Mouse (Mus musculus) kidney, postnatal 0 days (tissue): ENCODE data around the gene Bysl. TPM values are rescaled to one million over a fixed set of nuclear protein-coding genes. Genes with fewer than 3 reads are reported as not detected.

Experiments
- ATAC-seq: fragments of 200-750 bp; cut with Nextera tagmentation; replicated peaks from 2 replicates; pipeline ENCODE4 v1.8.0; 2017; ENCODE audit warnings: low read depth, moderate number of reproducible peaks, moderate TSS enrichment, moderate library complexity; ENCODE audit not compliant: low FRiP score
- DNase-seq: peaks from one replicate; pipeline ENCODE4 v3.0.0-alpha.2; 2016; ENCODE audit warnings: low spot score
- H3K27ac ChIP-seq: fragments of 300-500 bp; sonication (generic); 2 replicates; pipeline ENCODE4 v1.5.1; 2014; ENCODE audit warnings: mild to moderate bottlenecking
- H3K27me3 ChIP-seq: fragments of 300-500 bp; sonication (generic); 2 replicates; pipeline ENCODE4 v1.6.1; 2014; ENCODE audit warnings: low read length, mixed read lengths; ENCODE audit not compliant: insufficient read depth
- H3K36me3 ChIP-seq: fragments of 300-500 bp; sonication (generic); 2 replicates; pipeline ENCODE4 v1.6.1; 2014; ENCODE audit warnings: low read length, mixed read lengths; ENCODE audit not compliant: insufficient read depth
- H3K4me1 ChIP-seq: fragments of 300-500 bp; sonication (generic); replicated peaks from 2 replicates; pipeline ENCODE4 v1.6.1; 2014; ENCODE audit warnings: antibody characterized with exemption, low read length, mixed read lengths; ENCODE audit not compliant: insufficient read depth
- H3K4me2 ChIP-seq: fragments of 300-500 bp; sonication (generic); 2 replicates; pipeline ENCODE4 v1.6.1; 2014; ENCODE audit warnings: mild to moderate bottlenecking, low read length, moderate library complexity, mixed read lengths
- H3K4me3 ChIP-seq: fragments of 300-500 bp; sonication (generic); replicated peaks from 2 replicates; pipeline ENCODE4 v1.5.1; 2014; ENCODE audit warnings: low read depth, low read length
- H3K9ac ChIP-seq: fragments of 300-500 bp; sonication (generic); 2 replicates; pipeline ENCODE4 v1.6.1; 2014; ENCODE audit warnings: low read depth, low read length
- H3K9me3 ChIP-seq: fragments of 300-500 bp; sonication (generic); replicated peaks from 2 replicates; pipeline ENCODE4 v1.6.1; 2016; ENCODE audit warnings: low read length, inconsistent platforms, mixed read lengths
- CTCF ChIP-seq: IDR thresholded peaks from 2 replicates; pipeline ENCODE4 v1.5.1; 2016; ENCODE audit warnings: antibody characterized with exemption, low read depth, mild to moderate bottlenecking, moderate library complexity
- WGBS: fragments of 180-500 bp; shearing (Covaris S2); extraction: QIAGEN DNeasy Blood & Tissue Kit; methylation state at CpG from one replicate; pipeline ENCODE4 v1.1.7; 2014; 5-methylcytosine and 5-hydroxymethylcytosine counted together
- polyA plus RNA-seq: library from polyadenylated mRNA; unstranded; fragments of >200 nt; fragmentation: Nextera tagmentation; extraction: Ambion mirVana; gene quantifications from 2 replicates; pipeline ENCODE4 v1.2.1, GENCODE M21; 2015

The Bysl gene
- polyA plus RNA-seq, 1 experiment from 2014 or later = 14.7 TPM

DNA sequence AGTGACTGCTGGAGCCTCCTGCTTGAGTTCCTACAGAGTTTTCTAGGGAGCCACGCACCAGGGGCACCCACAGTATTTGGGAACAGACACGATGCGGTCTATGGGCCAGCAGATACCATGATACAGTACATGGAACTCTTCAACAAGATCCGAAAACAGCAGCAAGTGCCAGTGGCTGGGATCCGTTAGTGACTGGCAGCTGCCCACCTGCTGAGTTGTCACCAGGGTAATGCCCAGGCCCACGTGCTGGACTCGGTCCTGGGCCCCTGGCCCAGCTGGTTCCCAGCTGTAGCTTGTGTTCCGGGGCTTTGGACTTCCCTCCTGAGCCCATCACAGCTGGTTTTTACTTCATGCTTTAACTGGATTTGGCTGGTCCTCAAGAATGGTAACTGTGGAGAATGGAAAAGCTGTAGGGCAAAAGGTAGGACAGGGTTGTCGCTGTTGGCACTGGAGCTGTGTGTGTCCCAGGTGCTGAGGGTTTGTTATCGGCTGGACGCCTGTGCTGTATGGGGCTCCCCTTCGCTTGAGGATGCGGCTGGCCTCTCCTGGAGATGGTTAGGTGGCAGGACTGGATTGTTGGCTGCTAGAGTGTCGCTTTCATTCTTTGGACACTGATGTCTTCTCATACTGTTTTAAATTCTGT, 11.7 kb upstream of the Bysl start:
- no peaks in the 10 kb centered on the region for H3K9me3 ChIP-seq
- H3K36me3 ChIP-seq = peaks cover 33% of the 10 kb centered on the region
- H3K4me1 ChIP-seq = no peaks in the 10 kb centered on the region
- H3K27me3 ChIP-seq = no peaks in the 10 kb centered on the region
- H3K4me2 ChIP-seq = no peak overlapping the region
- WGBS = 97% methylated on average over 14 of the region's 14 CpGs
- DNase-seq (no peak), ATAC-seq (no peak)
- H3K27ac ChIP-seq = no peak overlapping the region
- H3K4me3 ChIP-seq = no peak overlapping the region
- no peak overlapping the region for H3K9ac ChIP-seq
- TF ChIP-seq CTCF = no peak

DNA sequence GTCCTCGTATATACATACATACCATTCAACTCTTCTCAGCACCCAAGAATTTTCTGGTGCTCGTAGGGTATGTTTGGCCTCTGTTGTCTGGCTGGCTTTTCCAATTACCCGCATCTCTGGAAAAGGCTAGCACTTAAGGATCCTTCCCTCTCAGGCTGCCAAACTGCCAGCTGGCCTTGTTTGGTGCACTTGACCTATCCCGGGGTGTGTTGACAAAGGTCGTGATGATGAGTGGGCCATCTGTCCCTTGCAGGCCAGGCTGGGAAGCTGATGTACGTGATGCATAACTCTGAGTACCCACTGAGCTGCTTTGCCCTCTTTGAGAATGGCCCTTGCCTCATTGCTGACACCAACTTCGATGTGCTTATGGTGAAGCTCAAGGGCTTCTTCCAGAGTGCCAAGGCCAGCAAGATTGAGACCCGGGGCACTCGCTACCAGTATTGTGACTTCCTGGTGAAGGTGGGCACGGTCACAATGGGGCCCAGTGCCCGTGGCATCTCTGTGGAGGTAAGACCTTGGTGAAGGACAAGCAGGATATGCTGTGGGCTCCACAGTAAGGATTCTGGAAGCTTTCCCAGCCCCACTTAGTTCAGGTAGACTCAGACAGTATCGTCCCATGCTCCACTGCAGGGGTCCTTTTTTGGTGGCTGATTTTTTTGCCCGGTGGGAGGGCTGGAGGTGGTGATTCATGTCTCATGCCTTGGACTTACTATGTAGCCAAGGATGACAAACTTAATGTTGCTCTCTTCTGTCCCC, 7.4 kb upstream of the Bysl start:
- 88% methylated on average over 13 of the region's 13 CpGs for WGBS
- DNase-seq (no peak), ATAC-seq (no peak)
- Histone ChIP-seq H3K36me3 (peaks cover 38% of the 10 kb centered on the region), H3K27me3 (no peaks in the 10 kb centered on the region), H3K9ac (no peak overlapping the region), H3K4me2 (no peak overlapping the region), H3K9me3 (no peaks in the 10 kb centered on the region), H3K4me3 (no peak overlapping the region), H3K4me1 (no peaks in the 10 kb centered on the region), H3K27ac (no peak overlapping the region)
- no peak for TF ChIP-seq CTCF

DNA sequence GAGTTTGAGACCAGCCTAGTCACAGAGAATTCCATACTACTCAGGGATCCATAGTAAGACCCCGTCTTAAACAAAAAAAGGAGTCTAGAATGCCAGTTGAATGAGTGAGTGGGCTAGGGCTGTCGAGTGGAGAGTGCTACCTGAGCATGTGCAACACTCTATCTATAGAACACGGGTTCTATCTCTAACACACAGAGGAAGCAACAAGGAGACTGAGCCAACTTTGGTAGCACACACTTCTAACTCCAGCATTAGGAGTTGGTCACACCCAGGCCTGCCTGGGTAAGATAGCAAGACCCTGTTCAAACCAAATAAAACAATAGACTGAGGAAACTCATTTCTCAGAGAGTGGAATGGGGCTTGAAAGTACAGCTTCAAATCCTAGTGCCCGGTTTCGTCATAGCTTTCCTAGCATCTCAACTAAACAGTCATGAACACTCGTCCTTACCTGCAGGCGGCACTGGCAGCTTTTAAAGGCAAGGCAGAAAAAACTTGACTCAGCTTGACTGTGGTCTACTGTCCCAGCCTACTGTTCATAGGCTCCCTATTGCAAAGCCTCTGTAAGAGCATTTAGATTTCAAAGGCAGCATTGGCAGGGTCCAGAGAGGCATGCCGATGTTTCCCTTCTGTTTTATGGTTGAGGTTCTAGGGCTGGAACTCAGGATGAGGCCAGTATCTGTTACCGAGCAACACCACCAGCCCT, 6.5 kb upstream of the Bysl start:
- Histone ChIP-seq H3K9me3 (no peaks in the 10 kb centered on the region), H3K4me3 (no peak overlapping the region), H3K27ac (no peak overlapping the region), H3K36me3 (peaks cover 29% of the 10 kb centered on the region), H3K9ac (no peak overlapping the region), H3K4me2 (no peak overlapping the region), H3K27me3 (no peaks in the 10 kb centered on the region), H3K4me1 (0 out of 2 replicates have a peak, but pooled peaks cover 2% of the 10 kb centered on the region)
- WGBS = 92% methylated on average over 9 of the region's 9 CpGs
- no peak for TF ChIP-seq CTCF
- DNase-seq (no peak), ATAC-seq (no peak)

DNA sequence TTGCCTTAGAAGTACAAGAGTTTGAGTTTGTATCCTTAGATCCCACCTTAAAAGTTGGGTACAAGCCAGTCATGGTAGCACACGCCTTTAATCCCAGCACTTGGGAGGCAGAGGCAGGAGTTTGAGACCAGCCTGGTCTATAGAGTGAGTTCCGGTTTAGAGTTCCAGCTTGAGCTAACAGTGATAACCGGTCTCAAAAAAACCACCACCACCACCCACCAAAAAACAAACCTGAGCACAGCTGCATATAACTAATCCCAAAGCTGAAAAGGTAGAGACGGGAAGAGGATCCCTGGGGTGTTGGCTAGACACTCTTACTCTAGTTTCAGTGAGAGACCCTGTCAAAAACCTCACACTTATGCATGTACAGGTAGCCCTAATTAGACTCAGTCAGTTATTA, 5.4 kb upstream of the Bysl start:
- Histone ChIP-seq H3K9me3 (no peaks in the 10 kb centered on the region), H3K4me1 (0 out of 2 replicates have a peak, but pooled peaks cover 6% of the 10 kb centered on the region), H3K9ac (no peak overlapping the region), H3K27me3 (no peaks in the 10 kb centered on the region), H3K4me3 (no peak overlapping the region), H3K27ac (no peak overlapping the region), H3K4me2 (no peak overlapping the region), H3K36me3 (peaks cover 26% of the 10 kb centered on the region)
- 92% methylated on average over 4 of the region's 4 CpGs for WGBS
- no peak for ATAC-seq
- DNase-seq = no peak
- no peak for TF ChIP-seq CTCF

DNA sequence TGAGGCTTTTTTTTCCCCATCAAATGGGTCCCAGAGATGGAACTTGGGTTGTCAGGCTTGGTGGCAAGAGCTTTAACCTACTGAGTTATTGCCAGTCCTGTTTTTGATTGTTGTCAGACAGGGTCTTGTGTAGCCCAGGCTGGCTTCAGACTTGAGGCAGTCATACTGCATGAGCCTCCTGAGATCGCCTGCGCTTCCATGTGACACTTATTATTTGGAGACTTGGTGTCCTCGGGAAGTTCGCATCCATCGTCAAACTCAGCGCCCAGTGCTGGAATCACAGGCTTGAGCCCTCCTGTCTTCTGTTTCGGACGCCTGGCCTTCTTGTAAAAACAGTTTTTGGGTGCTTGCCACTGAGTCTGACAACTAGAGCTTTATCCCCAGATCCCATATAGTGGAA, 4.8 kb upstream of the Bysl start:
- Histone ChIP-seq H3K36me3 (peaks cover 26% of the 10 kb centered on the region), H3K4me1 (0 out of 2 replicates have a peak, but pooled peaks cover 6% of the 10 kb centered on the region), H3K9ac (no peak overlapping the region), H3K27ac (no peak overlapping the region), H3K4me2 (no peak overlapping the region), H3K4me3 (no peak overlapping the region), H3K27me3 (no peaks in the 10 kb centered on the region), H3K9me3 (no peaks in the 10 kb centered on the region)
- 94% methylated on average over 8 of the region's 8 CpGs for WGBS
- no peak for TF ChIP-seq CTCF
- DNase-seq = no peak
- no peak for ATAC-seq

DNA sequence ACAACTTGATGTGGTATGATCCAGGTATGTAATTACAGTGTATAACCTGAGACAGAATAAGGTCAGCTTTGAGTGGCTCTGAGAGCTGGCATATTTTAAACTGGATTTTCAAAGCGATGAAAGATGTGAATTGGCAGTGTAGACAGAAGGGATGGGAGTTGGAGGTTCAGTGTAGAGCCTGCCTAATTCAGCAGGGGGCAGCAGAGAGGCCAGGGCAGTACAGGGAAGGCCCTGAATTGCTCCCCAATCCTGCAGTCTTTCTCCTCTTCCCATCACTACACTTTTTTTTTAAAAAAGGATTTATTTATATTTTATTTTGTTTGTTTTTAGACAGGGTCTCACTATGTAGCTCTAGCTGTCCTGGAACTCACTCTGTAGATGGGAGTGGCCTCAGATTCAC, 2.7 kb upstream of the Bysl start:
- TF ChIP-seq CTCF = peak; percentile 62
- Histone ChIP-seq H3K4me1 (0 out of 2 replicates have a peak, but pooled peaks cover 16% of the 10 kb centered on the region), H3K9ac (no peak overlapping the region), H3K36me3 (peaks cover 21% of the 10 kb centered on the region), H3K4me2 (no peak overlapping the region), H3K27ac (no peak overlapping the region), H3K4me3 (no peak overlapping the region), H3K9me3 (no peaks in the 10 kb centered on the region), H3K27me3 (no peaks in the 10 kb centered on the region)
- WGBS = 93% methylated on average over 1 of the region's 1 CpGs
- ATAC-seq = no peak
- DNase-seq = no peak
